Mouse (Mus musculus) forebrain, embryonic 16.5 days (tissue): ENCODE measurements around the gene Aftph. TPM values are rescaled to one million over a fixed set of nuclear protein-coding genes. Genes with fewer than 3 reads are reported as not detected.

Experiments
- ATAC-seq: fragments of 200-750 bp; cut with Nextera tagmentation; 2 replicates; pipeline ENCODE4 v1.8.0; 2017; ENCODE audit warnings: mild to moderate bottlenecking, moderate library complexity
- H3K27ac ChIP-seq: fragments of 300-500 bp; sonication (generic); 2 replicates; pipeline ENCODE4 v1.5.1; 2014; ENCODE audit warnings: low read length, control low read depth
- H3K27me3 ChIP-seq: fragments of 300-500 bp; sonication (generic); replicated peaks from 2 replicates; pipeline ENCODE4 v1.6.1; 2014; ENCODE audit warnings: low read length; ENCODE audit not compliant: control insufficient read depth, insufficient read depth
- H3K36me3 ChIP-seq: fragments of 300-500 bp; sonication (generic); 2 replicates; pipeline ENCODE4 v1.6.1; 2014; ENCODE audit not compliant: control insufficient read depth, insufficient read depth
- H3K4me1 ChIP-seq: fragments of 300-500 bp; sonication (generic); replicated peaks from 2 replicates; pipeline ENCODE4 v1.6.1; 2014; ENCODE audit warnings: low read length; ENCODE audit not compliant: control insufficient read depth, insufficient read depth
- H3K4me2 ChIP-seq: fragments of 300-500 bp; sonication (generic); 2 replicates; pipeline ENCODE4 v1.6.1; 2014; ENCODE audit warnings: mild to moderate bottlenecking, low read length, control low read depth
- H3K4me3 ChIP-seq: fragments of 300-500 bp; sonication (generic); replicated peaks from 2 replicates; pipeline ENCODE4 v1.5.1; 2014; ENCODE audit warnings: mild to moderate bottlenecking, low read length, control low read depth
- H3K9ac ChIP-seq: fragments of 300-500 bp; sonication (generic); replicated peaks from 2 replicates; pipeline ENCODE4 v1.6.1; 2014; ENCODE audit warnings: low read depth, low read length, control low read depth
- H3K9me3 ChIP-seq: fragments of 300-500 bp; sonication (generic); 2 replicates; pipeline ENCODE4 v1.6.1; 2016; ENCODE audit warnings: low read length; ENCODE audit not compliant: control insufficient read depth
- WGBS: fragments of 180-500 bp; shearing (Covaris S2); extraction: QIAGEN DNeasy Blood & Tissue Kit; methylation state at CpG from one replicate; pipeline ENCODE4 v1.1.7; 2014; 5-methylcytosine and 5-hydroxymethylcytosine counted together
- polyA plus RNA-seq: library from polyadenylated mRNA; unstranded; fragments of >200 nt; fragmentation: Nextera tagmentation; extraction: Ambion mirVana; gene quantifications from 2 replicates; pipeline ENCODE4 v1.2.1, GENCODE M21; 2015

The Aftph gene
- polyA plus RNA-seq, 1 experiment from 2014 or later, result 41.7 TPM

GRCm38 (mm10) chr11:20635646-20636045 lies 105.7 kb downstream of the Aftph start:
- no peak overlapping the region for H3K4me3 ChIP-seq
- H3K36me3 ChIP-seq, result no peaks in the 10 kb centered on the region
- no peak overlapping the region for H3K9ac ChIP-seq
- WGBS, result 8% methylated on average over 6 of the region's 6 CpGs
- peaks cover 34% of the 10 kb centered on the region for H3K4me1 ChIP-seq
- H3K27me3 ChIP-seq, result no peaks in the 10 kb centered on the region
- no peak for ATAC-seq
- no peak overlapping the region for H3K27ac ChIP-seq
- H3K9me3 ChIP-seq, result no peaks in the 10 kb centered on the region
- no peak overlapping the region for H3K4me2 ChIP-seq

Other genes starting within 250 kb of the Aftph start
- 30.3 and 38.0 TPM in 2 replicates for gene Sertad2, start 198.3 kb downstream of the Aftph start, polyA plus RNA-seq
- 95.8 and 96.3 TPM in 2 replicates for gene Lgalsl, start 89.5 kb upstream of the Aftph start, polyA plus RNA-seq